Mouse (Mus musculus) heart, embryonic 10.5 days (tissue): ENCODE data around the gene Stard10. TPM values are rescaled to one million over a fixed set of nuclear protein-coding genes. Genes with fewer than 3 reads are reported as not detected.

ENCODE experiments used
- DNase-seq: peaks from one replicate; pipeline ENCODE4 v3.0.0-alpha.2; 2017; ENCODE audit warnings: low spot score
- H3K27ac ChIP-seq: fragments of 300-500 bp; sonication (generic); 2 replicates; pipeline ENCODE4 v1.5.1; 2016; ENCODE audit warnings: mild to moderate bottlenecking
- H3K27me3 ChIP-seq: fragments of 300-500 bp; sonication (generic); 2 replicates; pipeline ENCODE4 v1.6.1; 2016; ENCODE audit warnings: mild to moderate bottlenecking; ENCODE audit not compliant: poor library complexity, insufficient read depth, severe bottlenecking
- H3K36me3 ChIP-seq: fragments of 300-500 bp; sonication (generic); 2 replicates; pipeline ENCODE4 v1.6.1; 2016; ENCODE audit warnings: mild to moderate bottlenecking, moderate library complexity
- H3K4me1 ChIP-seq: fragments of 300-500 bp; sonication (generic); 2 replicates; pipeline ENCODE4 v1.6.1; 2016; ENCODE audit warnings: mild to moderate bottlenecking
- H3K4me3 ChIP-seq: fragments of 300-500 bp; sonication (generic); 2 replicates; pipeline ENCODE4 v1.5.1; 2016; ENCODE audit warnings: mild to moderate bottlenecking, moderate library complexity
- H3K9me3 ChIP-seq: fragments of 300-500 bp; sonication (generic); 2 replicates; pipeline ENCODE4 v1.6.1; 2016; ENCODE audit warnings: mild to moderate bottlenecking, moderate library complexity
- WGBS: fragments of 180-500 bp; shearing (Covaris S2); methylation state at CpG from one replicate; pipeline ENCODE4 v1.1.7; 2016; 5-methylcytosine and 5-hydroxymethylcytosine counted together
- polyA plus RNA-seq: library from polyadenylated mRNA; unstranded; fragments of >200 nt; fragmentation: Nextera tagmentation; extraction: Ambion mirVana; gene quantifications from 2 replicates; pipeline ENCODE4 v1.2.1, GENCODE M21; 2016

Gene Stard10
- polyA plus RNA-seq, result 24.7 and 62.7 TPM in 2 replicates

GRCm38 (mm10) chr7:101317014-101317413 is at the start of gene Stard10:
Gene Stard10, plus strand, starts transcription at chr7:101317086.
- peak; percentile 54 for DNase-seq
- H3K4me1 ChIP-seq, result peaks cover 55% of the 10 kb centered on the region
- H3K9me3 ChIP-seq, result no peaks in the 10 kb centered on the region
- H3K27ac ChIP-seq, result 0 out of 2 replicates have a peak within 1 kb of the TSS, but pooled peaks have one; percentile 36
- H3K36me3 ChIP-seq, result no peaks in the 10 kb centered on the region
- H3K27me3 ChIP-seq, result peaks cover 39% of the 10 kb centered on the region
- 89% methylated on average over 3 of the region's 3 CpGs for WGBS
- no peak within 1 kb of the TSS for H3K4me3 ChIP-seq

GRCm38 (mm10) chr7:101267457-101268259 is 49.2 kb upstream of the Stard10 start:
- DNase-seq, result no peak
- Histone ChIP-seq H3K4me1 (peaks cover 7% of the 10 kb centered on the region), H3K27me3 (no peaks in the 10 kb centered on the region), H3K9me3 (no peaks in the 10 kb centered on the region), H3K27ac (no peak overlapping the region), H3K4me3 (no peak overlapping the region), H3K36me3 (peaks cover 18% of the 10 kb centered on the region)
- 47% methylated on average over 3 of the region's 3 CpGs for WGBS

GRCm38 (mm10) chr7:101271602-101272001 is 45.3 kb upstream of the Stard10 start:
- no peaks in the 10 kb centered on the region for H3K27me3 ChIP-seq
- peaks cover 5% of the 10 kb centered on the region for H3K4me1 ChIP-seq
- no peak for DNase-seq
- peaks cover 28% of the 10 kb centered on the region for H3K36me3 ChIP-seq
- WGBS, result 83% methylated on average over 1 of the region's 1 CpGs
- no peak overlapping the region for H3K4me3 ChIP-seq
- H3K9me3 ChIP-seq, result no peaks in the 10 kb centered on the region
- H3K27ac ChIP-seq, result no peak overlapping the region

GRCm38 (mm10) chr7:101272466-101273160 is 44.3 kb upstream of the Stard10 start:
- Histone ChIP-seq H3K27me3 (no peaks in the 10 kb centered on the region), H3K4me1 (peaks cover under 1% of the 10 kb centered on the region; the same call in 1 of the 2 replicates), H3K36me3 (peaks cover 37% of the 10 kb centered on the region), H3K4me3 (no peak overlapping the region), H3K27ac (no peak overlapping the region), H3K9me3 (no peaks in the 10 kb centered on the region)
- 79% methylated on average over 8 of the region's 8 CpGs for WGBS
- no peak for DNase-seq

- H3K9me3 ChIP-seq, result no peaks in the 10 kb centered on the region
- no peak overlapping the region for H3K27ac ChIP-seq
- no peaks in the 10 kb centered on the region for H3K4me1 ChIP-seq
- peaks cover 65% of the 10 kb centered on the region for H3K36me3 ChIP-seq
- H3K27me3 ChIP-seq, result no peaks in the 10 kb centered on the region
- 89% methylated on average over 3 of the region's 3 CpGs for WGBS
- no peak overlapping the region for H3K4me3 ChIP-seq
- DNase-seq, result no peak
Observed at GRCm38 (mm10) chr7:101282721-101283120, 34.2 kb upstream of the Stard10 start.

GRCm38 (mm10) chr7:101284504-101284903 is 32.4 kb upstream of the Stard10 start:
- Histone ChIP-seq H3K9me3 (no peaks in the 10 kb centered on the region), H3K4me1 (no peaks in the 10 kb centered on the region), H3K27ac (no peak overlapping the region), H3K27me3 (no peaks in the 10 kb centered on the region), H3K4me3 (no peak overlapping the region), H3K36me3 (peaks cover 54% of the 10 kb centered on the region)
- no peak for DNase-seq
- 89% methylated on average over 1 of the region's 1 CpGs for WGBS

GRCm38 (mm10) chr7:101286891-101287290 is 30.0 kb upstream of the Stard10 start:
- Histone ChIP-seq H3K4me1 (peaks cover under 1% of the 10 kb centered on the region; the same call in 1 of the 2 replicates), H3K27ac (no peak overlapping the region), H3K4me3 (no peak overlapping the region), H3K36me3 (peaks cover 60% of the 10 kb centered on the region), H3K27me3 (no peaks in the 10 kb centered on the region), H3K9me3 (no peaks in the 10 kb centered on the region)
- DNase-seq, result peak; percentile 65
- 70% methylated on average over 4 of the region's 4 CpGs for WGBS

- H3K4me3 ChIP-seq, result no peak overlapping the region
- peaks cover 55% of the 10 kb centered on the region for H3K36me3 ChIP-seq
- H3K27me3 ChIP-seq, result no peaks in the 10 kb centered on the region
- no peak overlapping the region for H3K27ac ChIP-seq
- H3K4me1 ChIP-seq, result peaks cover 4% of the 10 kb centered on the region; the same call in 1 of the 2 replicates
- no peaks in the 10 kb centered on the region for H3K9me3 ChIP-seq
- peak; percentile 28 for DNase-seq
- 81% methylated on average over 2 of the region's 2 CpGs for WGBS
Observed at GRCm38 (mm10) chr7:101287820-101288219, 29.1 kb upstream of the Stard10 start.

- peaks cover 8% of the 10 kb centered on the region; the same call in 1 of the 2 replicates for H3K4me1 ChIP-seq
- no peak overlapping the region for H3K27ac ChIP-seq
- H3K9me3 ChIP-seq, result no peaks in the 10 kb centered on the region
- no peak overlapping the region for H3K4me3 ChIP-seq
- WGBS, result 38% methylated on average over 4 of the region's 4 CpGs
- DNase-seq, result peak; percentile 73
- no peaks in the 10 kb centered on the region for H3K27me3 ChIP-seq
- H3K36me3 ChIP-seq, result peaks cover 53% of the 10 kb centered on the region
Observed at GRCm38 (mm10) chr7:101288436-101288835, 28.4 kb upstream of the Stard10 start.

GRCm38 (mm10) chr7:101290401-101290800 is 26.5 kb upstream of the Stard10 start:
- H3K27ac ChIP-seq, result no peak overlapping the region
- H3K9me3 ChIP-seq, result no peaks in the 10 kb centered on the region
- peak; percentile 60 for DNase-seq
- peaks cover 12% of the 10 kb centered on the region; the same call in 1 of the 2 replicates for H3K4me1 ChIP-seq
- H3K27me3 ChIP-seq, result 0 out of 2 replicates have a peak, but pooled peaks cover 6% of the 10 kb centered on the region
- WGBS, result 86% methylated on average over 10 of the region's 10 CpGs
- peaks cover 52% of the 10 kb centered on the region for H3K36me3 ChIP-seq
- no peak overlapping the region for H3K4me3 ChIP-seq

- no peak overlapping the region for H3K4me3 ChIP-seq
- peaks cover 50% of the 10 kb centered on the region for H3K36me3 ChIP-seq
- peak; percentile 68 for DNase-seq
Observed at GRCm38 (mm10) chr7:101291211-101291610, 25.7 kb upstream of the Stard10 start.

GRCm38 (mm10) chr7:101291641-101292040 is 25.2 kb upstream of the Stard10 start:
- DNase-seq, result peak; percentile 70
- H3K27ac ChIP-seq, result no peak overlapping the region
- no peak overlapping the region for H3K4me3 ChIP-seq
- peaks cover 47% of the 10 kb centered on the region for H3K36me3 ChIP-seq
- WGBS, result 86% methylated on average over 8 of the region's 8 CpGs
- peaks cover 18% of the 10 kb centered on the region for H3K27me3 ChIP-seq
- no peaks in the 10 kb centered on the region for H3K9me3 ChIP-seq
- H3K4me1 ChIP-seq, result peaks cover 20% of the 10 kb centered on the region

More at GRCm38 (mm10) chr7:101291211-101291610, 25.7 kb upstream of the Stard10 start:
- Histone ChIP-seq H3K4me1 (peaks cover 15% of the 10 kb centered on the region), H3K9me3 (no peaks in the 10 kb centered on the region), H3K27me3 (peaks cover 14% of the 10 kb centered on the region; the same call in 1 of the 2 replicates), H3K27ac (no peak overlapping the region)
- 90% methylated on average over 5 of the region's 5 CpGs for WGBS

GRCm38 (mm10) chr7:101292086-101292485 is 24.8 kb upstream of the Stard10 start:
- Histone ChIP-seq H3K4me3 (no peak overlapping the region), H3K27me3 (peaks cover 23% of the 10 kb centered on the region), H3K27ac (no peak overlapping the region), H3K4me1 (peaks cover 24% of the 10 kb centered on the region), H3K9me3 (no peaks in the 10 kb centered on the region), H3K36me3 (peaks cover 44% of the 10 kb centered on the region)
- peak; percentile 71 for DNase-seq
- WGBS, result 63% methylated on average over 4 of the region's 4 CpGs
